Mouse (Mus musculus) brain, embryonic 14.5 days (tissue): Measurements from ENCODE around the gene Psma4.

ENCODE experiments used
- CTCF ChIP-seq: fragments of 200-500 bp; IDR thresholded peaks from 2 replicates; pipeline ENCODE4 v1.5.1; 2012; ENCODE audit warnings: inconsistent platforms, mild to moderate bottlenecking, moderate library complexity, borderline replicate concordance; ENCODE audit not compliant: insufficient read depth, insufficient read length; ENCODE audit errors: extremely low read depth
- POLR2A ChIP-seq: fragments of 200-500 bp; IDR thresholded peaks from 2 replicates; pipeline ENCODE4 v1.6.1; 2012; ENCODE audit warnings: mild to moderate bottlenecking, inconsistent platforms, borderline replicate concordance; ENCODE audit not compliant: poor library complexity, insufficient read depth, insufficient read length, severe bottlenecking; ENCODE audit errors: extremely low read depth

DNA sequence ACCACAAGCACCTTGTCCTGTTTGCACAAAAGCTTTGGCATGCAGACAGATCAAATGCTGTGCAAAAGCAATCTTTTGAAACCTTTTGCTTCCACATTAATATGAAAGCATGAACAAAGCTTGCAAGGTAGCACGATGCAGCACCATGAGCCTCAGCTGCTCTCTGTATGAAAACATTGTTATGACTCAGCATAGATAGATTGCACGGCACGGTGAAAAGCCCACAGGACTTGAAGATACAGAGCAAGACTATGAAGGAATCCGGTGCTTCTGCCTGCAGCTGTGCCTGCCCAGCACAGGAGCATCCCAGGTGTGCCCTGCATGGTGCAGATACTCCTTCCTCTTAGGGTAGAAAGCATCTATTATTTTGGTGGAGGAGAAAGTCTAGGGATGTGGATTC is 53.0 kb downstream of the Psma4 start:
- TF ChIP-seq CTCF (no peak), POLR2A (no peak)
